Mouse (Mus musculus): ENCODE data around the gene Ncapd3. TPM values are rescaled to one million over a fixed set of nuclear protein-coding genes. Genes with fewer than 3 reads are reported as not detected.

Gene Ncapd3
- total RNA-seq (2021): 10 to 100 TPM; 17.2 to 18.2 TPM
- long read RNA-seq, experiment 1, full-length matches to known transcripts: 1 of 9 reads
- long read RNA-seq, experiment 1, partial matches to known transcripts: 4 of 9 reads
- long read RNA-seq, experiment 1, other reads (novel, unspliced or antisense): 4 of 9 reads
- long read RNA-seq, experiment 2, full-length matches to known transcripts: 4 of 7 reads
- long read RNA-seq, experiment 2, partial matches to known transcripts: 2 of 7 reads
- long read RNA-seq, experiment 2, other reads (novel, unspliced or antisense): 1 of 7 reads

DNA sequence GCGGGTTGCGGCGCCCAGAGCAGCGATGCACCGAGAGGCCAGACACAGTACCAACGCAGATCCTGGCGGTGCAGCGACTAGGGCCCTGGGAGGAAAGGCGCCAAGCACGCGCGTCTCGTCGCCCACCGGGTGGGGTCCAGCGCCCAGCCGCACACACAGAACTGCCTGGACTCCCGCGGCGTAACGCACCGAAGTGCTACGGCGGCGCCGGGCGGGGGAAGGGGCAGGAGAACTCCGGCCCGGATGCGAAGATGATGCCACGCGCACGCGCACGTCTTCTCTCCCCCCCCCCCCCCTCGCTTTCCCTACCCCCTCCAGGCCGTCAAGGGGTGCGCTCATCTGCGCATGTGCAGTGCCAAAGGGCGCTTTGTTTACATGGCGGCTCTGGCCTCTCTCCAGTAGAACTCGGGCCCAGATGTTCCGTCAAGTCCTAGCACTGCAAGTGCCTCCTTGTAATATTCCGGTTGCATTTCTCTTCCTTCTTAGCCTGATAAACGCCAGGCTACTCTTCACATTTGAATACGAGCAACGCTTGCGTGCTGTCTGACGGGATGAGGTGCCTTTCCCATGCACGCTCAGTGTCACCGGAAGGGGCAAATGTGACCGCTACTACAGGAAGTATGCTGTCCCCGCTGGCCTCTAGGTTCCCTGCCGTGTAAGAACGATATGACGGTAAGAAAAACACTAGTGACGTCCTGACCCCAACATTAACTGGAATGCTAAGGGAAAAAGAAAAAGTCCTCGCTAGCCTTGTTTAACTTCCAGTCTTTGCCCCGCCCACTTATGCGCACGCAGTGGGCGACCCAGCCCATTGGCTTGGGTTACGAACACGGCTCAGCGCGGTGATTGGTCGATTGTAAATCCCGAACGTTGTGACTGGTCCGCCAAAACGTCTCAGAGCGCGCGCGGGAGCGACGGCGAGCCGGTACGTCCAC is at the start of gene Ncapd3, which contains the start of gene Vps26b:
Gene Ncapd3 (plus strand): TSS at position 348 of the 935 bp plus-strand sequence.
Gene Vps26b (minus strand): TSS at position 238 of the 935 bp plus-strand sequence.
- peak; percentile 98 for DNase-seq (ENCODE audit: low spot score in 2 of 2)

DNA sequence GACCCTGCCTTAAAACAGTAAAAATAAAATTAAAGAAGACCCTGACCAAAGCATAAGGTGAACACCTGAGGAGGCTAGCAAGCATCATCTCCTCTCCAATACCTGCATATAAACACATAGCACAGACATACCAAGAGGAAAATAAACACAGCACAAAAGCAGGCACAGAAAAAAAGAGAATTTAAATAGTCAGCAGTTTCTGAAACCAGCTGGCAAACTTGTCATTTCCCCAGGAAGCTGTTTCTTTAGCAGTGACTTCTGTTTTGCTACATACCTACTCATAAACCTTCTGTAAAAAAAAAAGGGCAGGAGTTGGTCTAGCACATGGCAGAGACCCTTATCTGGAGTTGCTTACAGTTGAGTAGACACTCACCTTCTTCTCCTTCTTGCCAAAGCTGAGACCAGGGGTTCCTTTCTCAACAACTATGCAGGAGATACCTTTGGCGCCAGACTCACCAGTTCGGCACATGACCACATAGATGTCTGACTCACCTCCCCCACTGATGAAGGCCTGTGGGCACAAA is 44.8 kb upstream of the Ncapd3 start:
- no peak for DNase-seq (ENCODE audit: low spot score in 2 of 2)

DNA sequence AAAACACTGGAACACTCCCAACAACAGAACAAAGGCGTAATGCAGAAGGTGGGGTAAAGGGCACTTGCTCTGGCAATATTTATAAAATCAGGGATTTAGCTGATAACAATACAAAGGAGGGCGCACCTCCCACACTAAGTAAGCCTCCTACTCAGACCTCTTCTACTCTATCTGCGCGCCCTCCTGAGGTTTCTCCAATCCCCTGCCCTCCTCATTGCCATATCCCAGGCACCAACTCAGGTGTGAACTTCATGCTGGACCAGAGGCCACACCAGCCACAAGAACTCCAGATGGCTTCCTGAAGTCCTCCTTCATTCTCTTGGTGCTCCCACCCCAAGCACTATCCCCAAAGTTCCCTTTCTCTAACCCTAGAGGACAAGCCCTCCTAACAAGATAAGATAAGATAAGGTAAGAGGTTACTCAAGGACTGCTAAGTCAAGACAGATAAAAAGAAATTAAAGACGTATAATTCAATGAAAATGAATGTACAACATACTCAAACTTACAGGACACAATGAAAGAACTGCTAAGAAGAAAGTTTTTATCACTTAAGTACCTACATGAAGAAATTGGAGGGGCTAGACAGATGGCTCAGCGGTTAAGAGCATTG is 44.2 kb upstream of the Ncapd3 start:
- DNase-seq (ENCODE audit: low spot score in 2 of 2): no peak

DNA sequence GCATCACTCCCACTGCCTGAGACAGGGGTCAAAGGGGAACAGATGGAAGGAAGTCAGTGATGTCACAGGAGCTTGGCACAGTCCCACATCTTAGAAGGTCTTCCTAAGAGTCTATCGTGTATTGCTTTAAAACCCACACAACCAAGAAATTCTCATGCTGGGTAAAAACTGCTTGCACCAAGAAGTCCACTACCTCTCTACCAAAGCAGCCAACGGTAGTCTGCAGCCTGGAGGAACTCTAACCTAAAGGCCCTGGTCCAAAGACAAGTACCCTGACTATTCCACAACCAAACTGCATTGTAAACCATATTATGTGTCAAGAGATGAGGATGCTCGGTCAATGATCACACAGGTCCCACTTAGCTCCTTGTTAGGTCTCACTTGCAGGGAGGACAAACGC is 39.8 kb upstream of the Ncapd3 start:
- no peak for DNase-seq (ENCODE audit: low spot score in 2 of 2)

DNA sequence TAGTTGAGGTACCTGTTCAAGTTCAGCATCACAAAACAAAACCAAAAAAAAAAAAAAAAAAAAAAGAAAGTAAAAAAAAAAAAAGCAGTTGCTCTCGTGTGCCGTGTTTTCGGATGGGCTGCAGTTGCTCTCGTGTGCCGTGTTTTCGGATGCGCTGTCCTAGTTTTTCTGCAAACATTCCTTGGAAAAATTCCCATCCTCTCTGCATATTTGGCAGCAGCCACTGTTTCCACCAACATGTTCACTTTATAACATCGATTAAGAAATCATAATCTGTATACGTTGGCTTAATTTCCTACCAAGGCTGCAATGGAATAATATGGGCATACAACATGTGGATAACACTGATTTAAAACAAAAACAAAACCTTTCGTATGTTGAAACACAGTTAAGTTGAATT is 36.9 kb upstream of the Ncapd3 start:
- DNase-seq (ENCODE audit: low spot score in 2 of 2): no peak

DNA sequence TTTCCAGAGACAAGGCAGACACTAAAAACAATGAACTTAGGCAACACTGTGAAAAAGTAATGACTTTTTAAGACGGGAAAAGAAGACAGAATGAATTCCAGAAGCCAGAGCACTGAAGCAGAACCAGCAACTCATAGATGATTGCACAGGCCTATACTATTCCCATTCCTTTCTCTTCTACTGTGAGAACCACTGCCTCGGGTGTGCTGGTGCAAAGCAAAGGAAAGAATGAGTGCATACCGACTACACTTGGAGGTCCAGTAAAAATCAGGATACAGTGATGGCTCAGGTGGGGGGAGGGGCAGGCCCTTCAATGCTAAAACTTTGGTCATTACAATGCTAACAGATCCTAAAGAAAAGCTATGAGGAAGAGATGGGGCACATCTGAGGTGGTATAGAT is 36.1 kb upstream of the Ncapd3 start:
- DNase-seq (ENCODE audit: low spot score in 2 of 2): no peak

DNA sequence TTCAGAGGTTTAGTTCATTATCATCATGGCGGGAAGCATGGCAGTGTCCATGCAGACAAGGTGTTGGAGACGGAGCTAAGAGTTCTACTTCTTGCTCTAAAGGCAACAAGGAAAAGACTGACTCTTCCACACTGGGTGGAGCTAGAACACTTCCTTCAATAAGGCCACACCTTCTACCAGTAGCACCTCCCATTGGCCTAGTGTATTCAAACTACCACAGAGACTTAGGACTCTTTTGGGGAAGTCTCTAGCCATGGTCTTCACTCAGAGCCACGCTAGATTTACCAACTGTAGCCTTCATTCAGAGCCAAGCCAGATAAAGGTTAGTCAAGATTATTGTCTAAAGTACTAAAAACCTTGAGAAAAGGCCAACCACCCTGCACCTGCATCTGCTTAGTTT is 32.9 kb upstream of the Ncapd3 start:
- no peak for DNase-seq (ENCODE audit: low spot score in 2 of 2)

DNA sequence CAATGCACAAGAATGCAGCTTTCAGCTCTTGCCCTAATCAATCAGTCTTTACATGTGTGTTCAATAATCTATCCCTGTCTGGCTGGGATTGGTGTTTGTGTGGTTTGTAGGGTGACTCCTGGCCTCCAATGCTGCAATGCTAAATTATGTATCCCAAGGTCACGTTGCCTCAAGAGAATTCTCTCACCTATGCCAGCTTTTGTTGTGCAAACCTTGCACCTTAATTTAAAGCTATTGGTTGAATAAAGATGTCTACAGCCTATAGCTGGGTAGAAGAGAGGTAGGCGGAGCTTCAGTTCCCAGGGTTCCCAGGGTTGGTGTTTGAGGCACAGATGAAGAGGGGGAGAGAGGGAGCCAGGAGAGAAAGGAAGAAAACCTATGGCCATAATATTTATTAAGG is 32.5 kb upstream of the Ncapd3 start:
- no peak for DNase-seq (ENCODE audit: low spot score in 2 of 2)

DNA sequence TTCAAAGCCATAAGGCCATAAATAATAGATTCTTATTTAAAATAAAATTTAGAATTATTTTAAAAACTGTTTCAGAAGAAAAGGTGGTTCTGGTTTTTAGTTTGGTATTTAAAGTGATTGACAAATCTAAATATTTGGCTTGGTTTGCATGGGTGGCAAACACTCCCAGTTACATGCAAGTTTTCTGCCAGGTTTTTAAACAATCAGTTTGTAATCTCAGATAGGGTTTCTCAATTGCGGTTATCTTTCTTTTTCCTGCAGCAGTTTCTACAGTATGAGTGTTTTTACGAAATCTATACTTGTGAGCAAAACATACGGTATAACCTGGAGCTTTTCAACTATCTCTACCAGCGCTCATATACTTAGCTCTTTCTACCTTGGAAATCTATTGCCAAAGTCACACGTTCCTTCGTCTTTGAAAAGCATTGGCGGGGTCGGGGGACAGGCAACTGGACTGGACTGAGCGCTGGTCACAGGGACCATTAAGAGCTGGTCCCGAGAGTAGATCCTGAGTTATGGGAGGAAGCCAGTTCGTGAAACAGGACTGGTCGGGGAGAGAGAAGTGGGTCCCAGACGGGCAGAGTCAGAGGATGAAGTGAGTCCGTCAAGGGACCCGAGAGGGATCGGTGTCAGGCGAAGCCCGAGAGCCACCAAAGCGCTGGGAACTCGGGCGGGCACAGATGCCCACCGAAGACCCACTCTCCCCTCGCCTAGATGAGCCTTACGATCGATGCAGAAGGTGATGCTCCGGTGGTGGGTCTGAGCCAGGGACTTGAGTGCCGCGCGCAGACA is 31.1 kb upstream of the Ncapd3 start:
- DNase-seq (ENCODE audit: low spot score in 2 of 2): no peak

DNA sequence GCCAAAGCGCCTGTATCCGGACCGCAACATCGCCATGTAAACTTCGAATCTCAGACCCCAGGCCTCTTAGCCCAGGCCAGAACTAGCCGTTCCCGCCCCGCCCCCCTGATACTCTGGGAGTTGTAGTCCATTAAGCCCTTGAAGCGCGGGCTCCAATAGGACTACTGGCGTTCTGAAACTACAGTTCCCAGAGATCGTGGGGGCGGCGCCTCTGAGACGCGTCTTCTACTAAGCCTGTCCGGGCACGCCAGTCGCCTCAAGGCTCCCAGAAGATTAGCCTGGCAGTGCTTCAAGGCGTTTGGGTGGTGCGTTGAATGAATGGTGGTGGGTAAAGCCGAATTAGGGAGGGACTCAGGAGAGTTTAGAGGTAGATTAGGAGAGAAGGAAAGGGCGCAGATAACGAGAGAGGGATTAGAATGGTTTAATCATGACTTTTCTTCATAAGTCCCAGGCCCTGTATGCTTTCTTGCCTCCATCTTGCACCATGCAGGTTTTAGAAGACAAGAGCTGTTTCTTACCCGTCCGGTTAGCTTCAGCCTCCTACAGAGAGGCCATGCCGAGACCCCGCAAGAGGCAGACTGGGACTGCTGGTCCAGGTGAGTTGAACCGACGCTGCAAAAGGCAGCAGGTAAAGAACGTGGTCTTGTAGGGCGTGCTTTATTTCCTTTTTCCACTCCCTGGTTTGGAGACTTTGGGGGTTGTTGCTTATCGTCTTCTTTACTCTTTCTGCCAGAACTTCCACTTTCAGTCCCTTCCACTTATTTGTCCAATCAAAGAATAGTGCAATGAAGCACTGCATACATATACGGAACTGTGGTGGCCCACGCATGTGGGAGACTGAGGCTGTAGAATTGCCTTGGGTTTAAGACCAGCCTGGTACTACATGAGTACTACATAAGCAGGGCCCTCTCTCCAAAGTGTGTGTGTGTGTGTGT is 30.2 kb upstream of the Ncapd3 start, which contains the start of the genes Acad8 and Thyn1:
Gene Acad8 (minus strand): TSS at position 106 of the 935 bp plus-strand sequence.
Gene Thyn1 (plus strand): TSS at position 250 of the 935 bp plus-strand sequence.
- DNase-seq (ENCODE audit: low spot score in 2 of 2): peak; percentile 91 to 97

DNA sequence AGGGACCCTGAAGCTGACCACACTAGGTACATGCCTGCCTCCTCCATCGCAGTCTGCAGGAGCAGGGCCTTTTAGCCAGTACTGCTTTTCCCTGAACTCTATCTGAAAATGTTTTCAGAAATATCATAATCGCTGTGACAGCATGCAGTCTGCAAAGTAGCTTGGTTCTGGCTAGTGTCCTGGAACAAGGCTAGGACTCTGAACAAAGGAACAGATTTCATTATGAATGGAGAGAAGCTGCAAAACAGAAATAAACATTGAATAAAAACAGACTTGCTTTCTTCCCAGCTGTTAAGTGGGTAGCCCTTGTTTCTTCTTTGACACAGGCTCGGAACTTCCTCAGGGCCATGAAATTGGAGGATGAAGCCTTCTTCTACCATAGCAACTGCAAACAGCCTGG is 24.7 kb upstream of the Ncapd3 start:
- peak in 1 of 2 experiments; percentile 61 for DNase-seq (ENCODE audit: low spot score in 2 of 2)

DNA sequence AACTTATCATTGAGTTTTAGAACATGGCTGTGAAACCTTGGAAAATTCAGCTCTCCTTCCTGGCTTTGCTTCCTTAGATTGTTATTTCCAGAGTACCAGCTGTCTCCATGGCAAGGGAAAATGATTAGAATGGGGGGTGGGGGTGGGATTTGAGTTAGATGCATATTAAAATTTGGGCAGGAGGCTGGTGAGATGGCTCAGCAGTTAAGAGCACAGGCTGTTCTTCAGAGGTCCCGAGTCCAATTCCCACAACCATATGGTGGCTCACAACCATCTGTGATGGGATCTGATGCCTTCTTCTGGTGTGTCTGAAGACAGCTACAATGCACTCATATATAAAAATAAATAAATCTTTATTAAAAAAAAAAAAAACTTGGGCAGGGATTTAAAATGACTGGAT is 24.0 kb upstream of the Ncapd3 start:
- DNase-seq (ENCODE audit: low spot score in 2 of 2): peak; percentile 48 to 76

DNA sequence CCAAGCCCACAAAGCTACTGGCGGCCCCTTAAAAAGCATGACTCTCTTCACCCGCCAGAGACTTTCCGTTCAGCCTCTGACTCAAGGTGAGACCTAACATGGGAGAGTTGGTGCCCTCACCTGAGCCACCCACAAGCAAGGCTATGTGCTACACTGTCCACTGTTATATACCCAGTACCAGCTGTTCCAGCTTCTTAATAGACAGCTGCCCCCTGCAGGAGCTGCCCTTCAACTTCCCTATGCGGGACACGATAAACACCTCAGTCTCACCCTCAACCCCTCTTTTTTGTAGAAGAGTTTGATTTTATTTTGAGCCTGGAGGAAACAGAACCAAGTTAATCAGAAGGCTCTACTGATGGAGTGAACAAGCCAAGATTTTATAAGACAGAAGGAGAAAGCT is 23.1 kb upstream of the Ncapd3 start:
- DNase-seq (ENCODE audit: low spot score in 2 of 2): no peak

DNA sequence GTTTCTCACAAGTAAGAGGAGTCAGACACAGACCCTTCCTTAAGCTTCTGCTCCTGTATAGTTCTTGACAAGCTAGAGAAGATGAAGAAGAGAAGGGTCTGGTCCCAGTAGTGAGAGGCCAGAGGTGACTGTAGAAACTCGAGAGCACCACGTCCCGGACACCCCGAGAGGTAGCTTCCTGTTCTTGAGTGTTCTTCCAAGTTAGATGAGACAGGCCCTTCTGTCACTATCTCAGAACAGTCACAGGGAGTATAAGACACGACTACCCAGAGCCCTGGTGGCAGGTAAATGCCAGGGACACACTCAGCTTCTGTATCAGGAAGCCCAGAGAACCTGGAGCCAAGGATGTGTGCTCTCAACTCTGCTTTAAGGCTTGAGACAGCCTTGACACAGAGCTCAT is 20.7 kb upstream of the Ncapd3 start:
- no peak for DNase-seq (ENCODE audit: low spot score in 2 of 2)

DNA sequence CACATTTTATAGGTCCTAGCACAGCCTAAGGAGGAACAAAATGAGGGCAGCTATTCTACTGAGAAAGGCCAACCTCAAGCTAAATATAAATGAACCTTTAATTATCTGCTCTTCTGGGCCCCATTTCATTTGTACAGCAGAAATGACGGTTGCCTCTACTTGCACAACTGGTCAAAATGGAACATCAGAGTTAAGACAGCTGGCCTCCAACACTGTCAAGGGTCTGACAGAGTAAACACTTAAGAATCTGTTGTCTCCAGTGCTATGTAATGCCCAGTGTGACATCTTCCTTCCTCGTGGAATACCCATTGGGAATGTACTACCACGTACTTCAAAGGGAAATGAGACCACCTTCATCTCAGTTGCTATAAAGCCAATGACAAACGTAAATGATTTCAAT is 18.4 kb upstream of the Ncapd3 start:
- no peak for DNase-seq (ENCODE audit: low spot score in 2 of 2)

DNA sequence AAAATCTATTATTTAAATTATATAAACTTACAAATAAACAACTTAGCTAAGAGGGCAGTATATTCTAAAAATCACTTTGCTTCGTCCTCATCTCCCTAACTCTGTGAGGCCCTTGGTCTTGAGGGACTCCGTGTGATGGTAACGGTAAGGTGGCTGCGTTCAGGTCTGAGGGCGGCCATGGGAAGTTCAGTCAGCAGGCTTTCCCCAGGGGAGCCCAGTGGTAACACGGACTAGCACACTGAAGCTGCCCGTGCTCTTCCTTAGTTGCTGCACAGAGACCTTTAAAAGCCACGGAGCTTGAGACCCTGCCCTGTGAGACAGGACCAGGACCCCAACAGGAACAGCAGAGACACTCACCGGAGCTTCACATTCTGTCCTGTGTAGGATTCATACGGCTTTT is 11.0 kb upstream of the Ncapd3 start:
- DNase-seq (ENCODE audit: low spot score in 2 of 2): no peak

DNA sequence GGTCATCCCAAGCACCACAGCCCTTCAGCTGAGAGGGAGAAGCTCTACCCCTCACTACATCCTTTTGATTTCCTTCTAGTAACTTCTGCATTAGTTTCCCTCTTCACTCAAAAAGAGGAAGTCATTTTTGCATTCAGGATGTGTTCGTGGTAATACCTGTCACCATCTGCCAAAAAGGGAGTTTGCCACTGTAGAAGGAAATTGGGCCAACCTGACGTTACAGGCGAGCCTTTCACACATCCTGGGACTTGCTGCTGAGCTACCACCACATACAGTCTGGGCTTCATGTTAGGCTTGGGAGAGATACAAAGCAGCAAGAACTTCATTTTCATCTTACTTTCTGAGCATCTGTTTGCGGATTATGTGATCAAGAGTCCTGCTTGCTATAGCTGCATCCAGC is 6.3 kb upstream of the Ncapd3 start:
- DNase-seq (ENCODE audit: low spot score in 2 of 2): no peak

DNA sequence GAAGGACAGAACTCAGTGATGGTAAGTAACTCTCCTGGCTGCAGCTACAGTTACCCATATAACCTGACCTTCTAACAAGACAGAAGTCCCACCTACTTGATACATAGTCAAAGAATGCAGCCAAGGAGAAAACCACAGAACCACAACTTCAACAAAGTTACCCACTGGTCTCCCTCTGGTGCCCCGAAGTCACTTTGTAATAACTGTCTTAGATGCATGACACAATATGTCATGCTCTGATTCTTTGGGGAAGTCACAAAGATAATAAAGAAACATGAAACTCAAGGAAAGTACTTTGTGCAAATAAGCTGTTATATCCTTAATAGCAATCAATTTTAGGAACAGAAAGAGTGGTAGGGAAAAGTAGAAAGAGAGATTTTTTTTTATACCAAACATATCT is 3.3 kb upstream of the Ncapd3 start:
- DNase-seq (ENCODE audit: low spot score in 2 of 2): no peak

DNA sequence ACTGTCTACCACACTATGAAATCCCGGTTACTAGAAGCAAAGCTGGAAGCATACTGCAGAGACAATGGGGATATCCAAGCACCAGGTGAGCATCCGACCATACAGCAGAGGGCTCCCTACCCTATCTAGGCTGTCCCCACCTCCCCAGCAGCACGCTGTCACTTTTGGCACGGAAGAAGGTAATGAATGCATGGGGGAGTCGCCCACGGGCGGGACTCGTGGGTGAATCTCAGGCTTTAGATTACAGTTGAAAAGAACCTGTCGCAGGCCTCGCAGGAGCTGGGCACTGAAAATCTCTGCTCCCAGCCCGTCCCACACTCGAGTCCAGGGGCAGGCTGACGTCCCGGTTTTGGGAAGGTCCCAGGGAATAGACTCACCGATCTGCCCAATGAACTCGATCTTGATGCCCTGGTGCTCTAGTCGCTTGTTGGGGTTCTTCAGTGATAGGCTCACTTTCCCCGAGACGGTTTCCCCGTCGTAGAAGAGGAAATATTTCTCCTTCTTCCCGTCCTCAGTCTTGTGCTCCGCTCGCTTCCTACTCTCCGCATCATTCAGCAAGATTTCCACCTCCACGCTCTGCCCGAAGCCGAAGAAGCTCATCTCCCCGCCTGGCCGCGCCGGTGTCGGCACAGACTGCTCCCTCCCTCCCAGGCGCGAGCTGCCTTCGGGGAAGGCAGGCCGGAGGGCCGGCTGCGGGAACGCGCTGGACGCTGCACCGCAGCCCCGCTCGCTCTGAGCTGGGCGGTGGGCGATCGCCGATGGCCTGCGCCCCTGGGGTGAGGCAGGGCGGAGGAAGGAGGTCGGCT is 750 bp upstream of the Ncapd3 start:
- peak; percentile 41 to 65 for DNase-seq (ENCODE audit: low spot score in 2 of 2)

All from layer of hippocampus, postnatal 14 days (tissue).